Mouse (Mus musculus) myocyte (in vitro differentiated cells): ENCODE measurements at regions not wholly inside any gene's neighbourhood (a gene's known extent, or its start where the extent isn't known, plus 50 kb on each side); places are given as distances from the start of the nearest gene placed in this dataset.

Source experiments
- MAX ChIP-seq: IDR thresholded peaks from one replicate; pipeline ENCODE4 v1.6.1; 2011; ENCODE audit warnings: low read depth, mild to moderate bottlenecking, control low read depth
- MYOD1 ChIP-seq, 3 experiments: IDR thresholded peaks; one replicate each; pipeline ENCODE4 v1.6.1; 2011; ENCODE audit warnings: control low read depth in 2 of 3, low read depth in 2 of 3, mild to moderate bottlenecking in 2 of 3, moderate library complexity in 1 of 3; ENCODE audit not compliant: insufficient read length in 2 of 3, control insufficient read depth in 1 of 3
- POLR2A ChIP-seq: IDR thresholded peaks from one replicate; pipeline ENCODE4 v1.6.1; 2011; ENCODE audit warnings: low read depth, mild to moderate bottlenecking, control low read depth, moderate library complexity; ENCODE audit not compliant: insufficient read length
- SRF ChIP-seq: IDR thresholded peaks from one replicate; pipeline ENCODE4 v1.6.1; 2011; ENCODE audit warnings: low read depth; ENCODE audit not compliant: control insufficient read depth, insufficient read length

- TF ChIP-seq POLR2A (no peak), MAX (no peak), MYOD1 (IDR thresholded peaks at IDR 0.05; ENCODE audit: control insufficient read depth in 1 of 3, insufficient read length in 2 of 3, low read depth in 2 of 3) (no peak), SRF (no peak)
Observed at GRCm38 (mm10) chr13:32518611-32519344, 180.2 kb upstream of the Gmds start.
